Mouse (Mus musculus): ENCODE measurements at regions not wholly inside any gene's neighbourhood (a gene's known extent, or its start where the extent isn't known, plus 50 kb on each side); places are given as distances from the start of the nearest gene placed in this dataset.
A peak's percentile ranks its signal among the peaks of the same experiment; 100 is the strongest.

DNA sequence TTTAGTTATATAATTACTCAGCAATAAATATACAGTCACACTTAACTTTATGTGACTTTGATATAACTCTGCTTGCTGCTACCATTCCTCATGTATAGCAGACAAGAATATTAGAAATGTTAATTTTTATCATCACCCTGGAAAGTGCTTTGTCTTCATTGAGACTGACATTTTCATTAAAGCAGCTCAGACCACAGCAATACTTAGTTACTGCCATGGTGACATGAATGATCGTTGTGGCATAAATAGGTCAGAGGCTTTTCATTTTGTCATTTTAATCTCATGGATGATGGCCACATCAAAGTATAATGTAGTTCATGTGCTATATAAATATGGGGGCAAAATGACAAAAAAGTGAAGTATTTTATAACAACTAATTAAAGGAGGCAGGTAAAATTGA, 498.1 kb downstream of the Slc22a22 start:
- no peak for DNase-seq

DNA sequence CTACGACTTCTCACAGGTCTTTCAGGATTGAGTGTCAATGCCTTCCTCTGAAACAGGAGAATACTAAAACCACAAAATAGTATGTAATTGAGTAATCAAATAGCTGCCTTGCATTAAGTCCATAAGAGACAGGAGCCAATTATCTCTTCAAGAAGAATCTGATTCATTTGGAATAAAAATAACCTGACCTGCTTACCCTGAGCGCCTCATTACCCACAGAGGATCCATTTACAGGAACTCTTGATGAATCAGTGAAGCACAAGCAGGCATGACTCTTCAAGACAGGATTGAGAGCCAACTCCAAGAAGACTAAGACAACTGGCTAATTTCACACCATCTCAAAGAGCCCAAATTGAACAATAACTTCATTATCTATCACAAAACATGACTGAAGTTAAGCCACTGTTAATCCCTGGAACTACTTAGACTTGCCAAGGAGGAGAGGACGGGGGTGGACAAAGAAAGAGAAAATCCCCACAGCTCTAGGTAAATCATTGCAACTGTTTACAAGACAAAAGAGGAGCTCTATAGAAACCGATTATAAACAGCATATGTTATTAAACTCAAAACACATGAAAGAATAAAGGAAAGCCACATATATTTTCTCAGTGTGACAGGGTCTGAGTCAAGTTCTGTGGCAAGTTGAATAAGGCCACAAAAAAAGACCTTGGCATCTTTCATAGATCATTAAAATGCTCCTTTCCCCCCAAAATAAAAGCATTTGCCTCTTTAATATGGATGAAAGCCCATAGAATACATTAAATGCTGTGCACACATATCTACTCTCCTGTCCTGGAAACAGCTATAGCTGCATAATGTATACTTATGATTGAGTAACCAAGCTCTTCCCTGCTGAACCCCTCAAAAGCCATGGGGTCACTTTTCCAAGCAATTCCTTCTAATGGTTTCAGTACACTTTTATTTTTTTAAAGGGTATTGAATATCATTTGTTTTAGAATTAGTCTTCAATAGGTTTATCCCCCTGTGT, 501.7 kb downstream of the Slc22a22 start:
- no peak for DNase-seq

DNA sequence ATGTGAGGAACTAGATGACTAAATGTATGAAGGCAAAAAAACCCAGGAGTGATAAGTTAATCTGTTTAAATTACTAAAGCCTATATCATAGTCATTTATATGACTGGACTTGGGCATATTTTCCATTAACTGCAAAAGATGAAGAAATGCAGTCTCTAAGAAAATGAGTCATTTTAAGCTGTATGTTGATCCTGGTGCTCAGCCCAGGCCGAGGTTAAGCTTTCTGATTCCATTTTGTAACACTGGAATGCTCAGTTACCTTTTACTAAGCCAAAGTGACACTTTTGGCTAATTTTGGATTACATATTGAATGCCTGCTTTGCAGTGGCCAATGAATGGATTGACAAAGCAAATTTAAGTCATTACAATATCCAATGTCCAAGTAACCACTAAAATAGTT, 507.3 kb downstream of the Slc22a22 start:
- DNase-seq: no peak

DNA sequence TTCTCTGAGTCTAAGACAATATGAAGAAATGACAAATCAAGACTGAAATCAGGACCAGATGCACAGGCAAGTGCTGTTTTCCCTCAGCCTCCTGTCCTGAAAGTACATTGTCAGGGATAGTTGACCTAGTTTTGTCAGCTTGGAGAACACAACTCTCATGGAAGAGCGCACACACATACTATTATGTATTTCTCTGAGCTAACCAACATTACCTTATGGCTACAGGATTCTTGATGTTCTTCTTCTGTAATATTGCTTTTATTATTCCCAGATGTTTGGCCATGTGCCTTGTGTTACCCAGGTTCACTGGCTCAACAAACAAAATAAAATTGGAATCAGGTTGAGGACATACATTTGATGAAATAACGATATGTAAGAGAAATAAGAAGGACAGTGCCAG, 521.1 kb downstream of the Slc22a22 start:
- no peak for DNase-seq

DNA sequence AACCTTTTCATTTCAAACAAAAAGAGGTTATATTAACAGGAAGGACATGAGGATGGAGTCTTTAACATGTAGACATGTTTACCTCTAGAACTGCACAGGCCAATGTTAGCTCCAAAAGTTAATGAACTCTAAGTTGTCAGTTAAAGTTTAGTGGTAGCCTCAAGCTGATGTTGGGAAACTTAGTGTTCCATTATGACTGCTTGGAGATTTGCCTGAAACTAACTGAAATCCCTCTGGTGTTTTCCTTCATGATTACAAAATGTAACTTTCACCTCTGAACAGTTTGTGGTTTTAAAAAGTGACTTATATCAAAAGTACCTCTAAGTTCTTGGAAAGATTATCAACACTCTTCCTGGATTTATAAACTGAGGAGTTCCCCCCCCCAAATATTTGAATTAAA, 525.2 kb downstream of the Slc22a22 start:
- DNase-seq: peak; percentile 51

DNA sequence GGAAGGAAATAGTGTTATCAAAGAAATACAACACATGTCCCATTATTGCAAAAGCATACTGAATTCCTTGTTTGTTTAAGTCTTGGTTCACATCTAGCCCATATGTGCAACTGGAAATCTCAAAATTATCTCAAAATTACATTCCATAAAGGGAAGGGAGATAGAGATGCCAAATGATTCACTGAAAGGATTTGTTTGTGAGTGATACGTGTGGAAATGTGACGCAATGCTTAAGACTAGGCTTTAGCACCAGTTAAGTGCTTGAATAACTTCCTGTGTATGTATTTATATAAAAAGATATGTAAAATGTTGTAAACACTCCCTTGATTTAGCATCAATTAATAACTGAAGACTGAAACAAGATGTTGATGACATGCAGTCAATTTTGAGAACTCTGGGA, 526.6 kb downstream of the Slc22a22 start:
- DNase-seq: no peak

DNA sequence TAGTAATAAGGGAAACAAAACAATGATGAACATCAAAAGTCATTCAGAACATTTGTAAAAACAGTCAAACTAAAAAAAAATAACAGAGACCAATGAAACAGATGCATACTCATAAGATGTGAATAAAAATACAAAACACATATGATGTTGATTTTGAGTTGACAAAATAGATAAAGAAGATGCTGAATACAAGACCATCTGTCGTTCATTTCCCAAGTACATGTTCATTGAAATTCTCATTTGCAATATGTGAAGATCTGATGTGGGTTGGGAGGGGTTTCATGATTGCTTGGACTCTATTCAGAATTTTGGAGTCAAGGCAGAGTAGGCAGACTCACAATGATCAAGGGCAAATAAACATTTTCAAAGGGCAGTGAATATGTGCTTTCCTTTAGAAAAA, 536.5 kb downstream of the Slc22a22 start:
- DNase-seq: no peak

DNA sequence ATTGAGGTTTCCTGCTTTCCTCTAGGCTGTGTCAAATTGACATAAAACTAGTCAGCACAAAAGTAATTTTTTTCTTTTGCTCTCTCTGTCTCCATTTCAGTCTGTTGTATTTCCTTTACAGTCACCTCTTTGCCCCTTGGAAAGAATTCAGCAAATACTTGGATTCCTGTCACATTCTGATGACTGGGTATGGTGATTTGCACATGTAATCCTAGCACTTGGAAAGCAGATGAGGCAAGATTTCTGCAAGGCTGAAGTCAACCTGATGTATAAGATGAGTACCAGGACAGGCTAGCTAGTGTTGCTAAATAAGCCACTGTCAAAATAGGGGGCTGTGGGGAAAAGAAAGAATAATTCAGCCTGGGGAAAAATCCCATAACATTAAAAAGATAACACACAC, 580.9 kb downstream of the Slc22a22 start:
- no peak for DNase-seq

DNA sequence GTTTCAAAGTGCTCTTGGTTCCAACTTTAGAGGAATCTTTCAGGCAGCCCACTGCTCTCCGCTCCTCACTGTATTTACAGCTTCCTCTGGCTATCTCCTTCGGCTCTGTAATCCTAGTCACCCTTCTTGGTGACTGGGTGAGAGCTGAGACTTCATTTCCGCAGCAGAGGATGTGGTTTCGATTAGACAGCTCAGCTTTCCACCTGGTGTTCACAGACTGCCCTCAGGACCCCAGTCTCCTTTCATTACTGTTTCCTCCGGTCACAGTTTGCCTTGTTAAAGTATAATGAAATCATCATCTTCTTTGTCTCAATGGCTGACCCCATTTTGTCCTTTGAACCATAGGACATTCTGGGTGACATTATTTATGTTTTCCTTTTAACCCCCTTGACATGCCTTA, 595.9 kb downstream of the Slc22a22 start:
- DNase-seq: no peak

DNA sequence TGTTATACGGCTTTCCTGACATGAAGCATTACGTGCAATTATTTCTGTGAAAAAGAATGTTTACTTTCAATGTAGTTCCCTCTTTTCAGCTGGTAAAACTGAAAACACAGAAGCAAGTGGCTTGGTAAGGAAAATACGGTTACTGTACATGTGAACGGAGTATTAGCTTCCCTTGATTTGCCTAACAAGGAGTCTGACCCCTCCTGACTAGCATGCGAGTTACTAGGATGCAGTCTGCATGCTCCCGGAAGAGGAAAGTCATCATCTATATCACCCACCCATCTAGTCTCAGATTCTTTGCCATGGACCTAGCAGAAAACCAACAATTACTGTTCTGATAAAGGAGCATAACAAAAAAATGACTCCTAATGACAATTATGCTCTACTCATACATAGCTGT, 611.5 kb downstream of the Slc22a22 start:
- no peak for DNase-seq

DNA sequence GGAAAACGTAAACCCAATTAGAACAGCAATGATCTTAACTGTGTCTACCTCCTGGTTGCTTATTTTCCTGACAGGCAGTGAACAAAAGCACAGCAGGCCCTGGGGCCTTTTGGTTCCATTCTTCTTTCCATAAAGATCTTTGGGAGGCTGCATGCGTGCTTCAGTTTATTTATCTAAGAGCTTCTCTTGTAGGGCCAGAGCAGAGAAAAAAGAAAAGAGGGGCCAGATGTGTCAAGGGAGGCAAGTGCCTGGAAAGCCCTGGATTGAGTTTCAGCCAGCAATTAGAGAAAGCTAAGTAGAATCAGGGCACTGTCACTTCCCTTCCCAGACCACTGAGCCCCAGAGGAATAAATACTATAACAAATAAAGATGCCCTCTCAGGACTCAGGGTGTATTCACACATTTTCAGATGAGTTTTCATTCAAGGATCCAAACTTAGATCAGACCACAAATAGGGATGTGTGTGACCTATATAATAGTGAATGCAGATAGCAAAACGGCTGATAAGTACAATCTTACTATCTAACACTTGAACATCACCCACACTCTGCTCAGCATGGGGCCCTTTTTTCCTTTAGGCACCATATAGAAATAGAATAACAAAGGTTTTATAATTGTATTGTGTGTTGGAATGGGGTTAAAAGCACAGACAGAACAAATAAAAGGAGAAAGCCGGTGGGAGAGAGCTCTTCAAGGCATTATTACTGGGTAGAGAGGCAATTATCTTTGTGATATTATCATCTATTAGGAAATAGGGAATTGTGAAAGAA, 612.2 kb downstream of the Slc22a22 start:
- DNase-seq: no peak

DNA sequence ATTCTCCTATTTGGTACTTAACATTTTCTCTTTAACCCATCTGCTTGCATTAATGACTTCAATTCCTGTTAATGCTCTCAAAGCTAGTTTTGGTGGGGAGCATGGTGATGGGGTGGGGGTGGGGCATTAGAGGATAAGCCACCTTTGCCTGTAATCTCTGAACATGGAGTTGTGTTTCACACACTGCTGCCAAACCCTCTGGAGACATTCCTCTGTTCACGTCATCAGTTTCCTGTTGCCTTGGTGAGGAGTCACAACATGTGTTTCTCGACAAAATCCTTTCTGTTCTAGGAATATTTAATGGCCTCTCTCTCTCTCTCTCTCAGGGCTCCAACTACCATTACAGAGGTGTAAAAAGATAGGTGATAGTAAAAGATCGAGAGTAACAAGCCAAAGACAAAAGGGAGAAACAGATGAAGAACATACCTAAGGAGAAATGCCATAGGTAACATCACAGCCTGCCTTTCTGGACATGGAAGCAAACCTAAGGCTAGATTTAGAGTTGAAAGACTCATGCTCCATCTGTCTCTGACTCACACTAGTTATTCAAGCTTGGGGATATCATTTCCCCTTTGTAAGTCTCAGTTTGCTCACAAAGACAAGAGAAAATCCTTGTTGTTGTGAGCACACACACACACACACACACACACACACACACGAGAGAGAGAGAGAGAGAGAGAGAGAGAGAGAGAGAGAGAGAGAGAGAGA, 618.6 kb downstream of the Slc22a22 start:
- no peak for DNase-seq

DNA sequence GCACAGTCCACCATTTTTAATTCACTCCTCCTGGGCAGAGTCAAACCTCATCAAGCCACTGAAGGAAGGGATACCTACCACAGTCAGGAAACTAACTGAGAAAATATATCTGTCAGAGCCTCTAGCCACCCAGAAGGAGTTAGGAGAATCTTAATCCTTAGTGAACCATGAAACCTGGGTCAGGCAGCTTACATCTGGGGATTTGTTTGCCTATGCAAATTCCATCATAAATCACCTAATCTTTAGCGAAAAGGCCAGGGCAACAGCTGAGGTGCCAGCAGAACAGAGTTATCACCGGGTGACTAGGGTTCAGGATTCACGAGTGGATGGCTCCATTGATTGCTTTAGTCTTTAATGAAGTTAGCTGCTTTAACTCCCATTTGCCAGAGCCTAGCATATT, 619.3 kb downstream of the Slc22a22 start:
- DNase-seq: no peak

DNA sequence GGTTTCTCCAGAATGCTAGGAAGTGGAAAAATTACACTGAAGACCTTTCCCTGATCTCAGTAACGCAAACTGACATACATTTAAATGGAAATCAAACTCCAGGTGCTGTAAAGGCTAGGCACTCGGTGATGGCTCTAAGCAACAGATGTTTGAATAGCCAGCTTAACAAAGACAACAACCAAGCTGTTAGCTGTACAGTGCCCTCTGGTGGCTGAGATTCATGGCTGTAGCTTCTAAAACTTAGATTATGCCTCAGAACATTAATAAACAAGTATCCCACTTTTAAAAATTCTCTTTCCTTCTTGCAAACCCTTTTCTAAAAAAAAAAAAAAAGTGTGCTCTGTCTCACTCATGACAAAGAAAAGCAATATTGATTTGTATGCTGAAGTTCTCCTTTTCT, 621.4 kb downstream of the Slc22a22 start:
- DNase-seq: peak; percentile 62

DNA sequence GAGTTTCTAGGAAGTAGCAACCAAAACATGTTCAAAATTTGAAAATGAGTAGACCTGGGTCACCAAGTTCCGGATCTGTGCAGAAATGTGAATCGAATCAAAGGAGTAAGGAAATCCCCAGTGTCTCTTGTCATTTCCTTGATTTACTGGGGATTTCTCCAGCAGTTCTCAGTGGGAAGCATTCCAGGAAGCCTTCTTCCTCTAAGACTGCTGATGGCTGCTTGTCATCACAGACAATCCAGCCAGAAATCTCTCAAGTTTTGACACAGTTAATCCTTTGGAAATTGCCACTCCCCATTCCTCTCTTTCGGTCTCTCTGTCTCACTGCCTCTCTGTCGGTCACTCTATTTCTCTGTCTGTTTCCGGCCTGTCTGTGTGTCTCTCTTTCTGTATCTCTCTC, 624.3 kb downstream of the Slc22a22 start:
- no peak for DNase-seq

DNA sequence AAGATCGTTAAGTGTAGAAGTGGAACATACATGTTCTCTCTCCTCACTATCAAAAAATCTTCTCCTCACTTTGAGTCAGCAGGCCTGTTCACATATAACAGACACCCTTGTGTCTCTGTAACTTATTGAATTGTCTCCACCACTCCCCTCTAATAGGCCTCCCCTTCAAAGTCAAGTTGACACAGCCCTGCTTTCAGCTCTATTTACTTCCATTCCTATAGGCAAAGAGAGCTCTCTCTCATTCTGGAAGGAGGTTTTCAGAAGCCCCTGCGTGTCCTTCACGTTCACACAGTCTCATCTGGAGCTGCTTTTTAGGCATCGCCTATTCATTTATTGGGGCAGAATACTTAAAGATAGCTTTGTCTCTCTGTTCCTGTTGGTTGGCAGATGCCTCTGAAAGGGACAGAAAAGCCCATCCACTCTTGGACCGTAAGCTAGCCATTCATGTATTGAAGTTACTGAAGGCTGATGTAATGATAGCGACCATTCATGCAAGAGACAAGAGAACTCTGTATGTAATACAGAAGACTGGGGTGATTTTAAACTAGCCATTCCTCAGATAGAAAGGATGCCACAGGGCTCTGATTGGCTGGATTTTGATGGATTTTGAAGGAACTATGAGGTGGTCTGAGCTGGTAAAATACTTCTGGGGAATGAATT, 629.8 kb downstream of the Slc22a22 start:
- DNase-seq: no peak

DNA sequence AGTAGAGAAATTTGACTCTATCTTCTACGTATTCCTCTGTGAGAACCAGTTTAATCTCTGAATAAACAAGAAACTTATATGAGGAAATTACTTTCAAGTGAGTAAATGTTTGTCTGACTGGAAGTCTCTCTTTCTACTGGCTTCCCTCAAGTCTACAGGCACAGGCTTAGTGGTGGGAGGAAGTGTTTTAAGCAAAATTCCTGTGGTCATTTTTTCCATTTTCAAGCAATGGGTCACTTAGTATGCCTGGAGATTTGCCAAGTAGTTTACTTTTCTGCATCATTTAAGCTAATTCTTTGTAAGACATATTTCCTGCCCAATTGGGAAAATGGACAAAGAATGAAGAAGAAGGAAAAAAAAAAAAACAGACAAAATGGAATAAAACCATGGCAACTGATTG, 632.9 kb downstream of the Slc22a22 start:
- no peak for DNase-seq

DNA sequence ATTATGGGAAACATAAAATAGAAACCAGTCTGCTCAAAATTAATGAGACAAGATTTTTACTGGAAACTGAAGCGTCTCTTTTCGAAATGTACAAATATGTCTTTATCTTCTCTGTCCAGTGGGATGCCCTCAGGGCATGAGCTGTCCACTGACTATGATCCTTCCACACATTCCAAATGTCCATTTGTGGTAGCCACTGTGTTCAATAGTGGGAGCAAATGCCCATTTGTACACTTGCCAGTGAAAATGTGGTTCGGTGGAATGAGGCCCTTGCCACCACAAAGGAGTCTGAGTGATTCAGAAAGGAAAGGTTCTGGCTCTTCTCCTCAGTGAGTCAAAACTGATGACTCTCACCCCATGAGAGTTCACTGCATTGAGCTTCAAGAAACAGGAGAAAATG, 635.9 kb downstream of the Slc22a22 start:
- DNase-seq: no peak

DNA sequence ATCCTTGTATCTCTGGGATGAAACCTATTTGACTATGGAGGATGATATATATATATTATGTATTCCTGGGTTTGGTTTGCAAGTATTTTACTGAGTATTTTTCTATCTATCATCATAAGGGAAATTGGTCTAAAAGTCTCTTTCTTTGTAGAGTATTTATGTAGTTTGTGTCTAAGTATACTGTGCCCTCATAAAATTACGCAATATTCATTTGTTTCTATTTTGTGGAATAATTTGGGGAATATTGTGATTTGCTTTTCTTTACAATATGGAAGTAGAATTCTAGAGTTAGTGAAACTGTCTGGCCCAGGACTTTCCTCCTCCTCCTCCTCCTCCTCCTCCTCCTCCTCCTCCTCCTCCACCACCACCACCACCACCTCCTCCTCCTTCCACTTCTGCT, 640.1 kb downstream of the Slc22a22 start:
- DNase-seq: no peak

DNA sequence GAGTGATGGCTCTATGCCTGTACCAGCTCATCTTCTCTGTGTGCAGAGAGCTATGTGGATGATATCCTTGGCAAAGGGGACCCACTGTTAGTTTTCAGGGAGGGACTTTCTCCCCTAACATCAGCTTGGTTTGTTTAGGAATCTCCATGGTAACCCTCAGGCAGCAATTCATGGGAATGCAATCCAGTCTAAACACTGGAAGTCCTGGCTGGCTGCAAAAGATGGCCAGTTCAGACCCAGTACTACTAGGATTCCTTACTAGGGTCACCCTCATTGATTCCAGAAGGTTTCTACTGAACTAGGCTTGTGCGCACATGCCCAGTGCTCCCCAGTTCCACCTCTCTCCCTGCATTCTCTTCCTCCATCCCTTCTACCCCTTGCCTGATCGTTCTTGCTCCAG, 642.8 kb downstream of the Slc22a22 start:
- no peak for DNase-seq

DNA sequence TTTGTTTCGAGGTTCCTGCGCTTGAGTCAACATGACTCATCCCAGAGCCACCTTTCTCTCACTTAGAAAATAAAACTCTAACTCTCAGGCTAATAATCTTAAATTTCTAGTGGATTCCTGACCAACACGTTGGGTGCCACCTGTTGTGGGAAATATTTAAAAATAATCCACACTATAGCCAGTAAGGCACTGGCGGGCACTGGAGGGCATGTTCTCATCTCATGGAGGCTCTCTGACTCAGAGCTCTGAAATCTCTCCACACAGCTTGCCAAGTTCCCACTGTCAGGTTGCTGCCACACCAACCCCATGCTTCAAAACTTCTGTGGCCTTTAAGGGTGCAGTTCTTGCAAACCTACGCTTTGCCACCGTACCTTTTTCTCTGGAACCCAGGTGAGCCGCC, 644.8 kb downstream of the Slc22a22 start:
- DNase-seq: no peak

DNA sequence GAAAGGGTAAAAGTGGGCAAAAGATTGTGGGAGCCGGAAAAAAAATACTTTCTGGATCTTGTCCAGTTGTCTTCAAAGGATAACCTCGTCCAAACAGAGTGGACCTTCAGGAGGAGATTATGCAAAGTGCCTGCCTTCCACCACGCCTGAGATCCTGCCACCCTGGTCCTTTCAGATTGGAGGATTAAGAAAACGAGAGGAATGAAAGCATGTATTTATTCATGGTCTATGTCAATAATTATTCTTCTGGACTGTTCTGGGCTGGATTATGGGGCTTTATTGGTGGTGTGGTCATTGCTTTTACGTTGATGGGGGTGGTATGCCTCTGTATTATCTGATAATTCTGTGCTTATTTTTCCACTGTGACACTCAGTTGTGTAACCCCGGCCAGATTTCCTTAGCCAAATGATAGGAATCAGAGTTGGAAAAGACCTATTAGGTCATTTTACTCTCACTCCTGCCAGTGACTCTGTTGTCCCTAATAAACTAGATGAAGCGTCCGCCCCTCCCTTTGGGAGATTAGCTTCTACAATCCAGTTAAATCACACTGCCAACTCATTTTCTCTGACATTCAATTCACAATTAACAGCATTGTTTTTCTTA, 656.3 kb downstream of the Slc22a22 start:
- DNase-seq: no peak

Data from kidney, adult 9 months (tissue).